Mouse (Mus musculus): ENCODE measurements at regions not wholly inside any gene's neighbourhood (a gene's known extent, or its start where the extent isn't known, plus 50 kb on each side); places are given as distances from the start of the nearest gene placed in this dataset.

- Histone ChIP-seq H3K9ac (no peak overlapping the region), H3K27ac (ENCODE audit: low read depth) (no peak overlapping the region), H3K9me3 (ENCODE audit: low read depth, low read length) (no peaks in the 10 kb centered on the region), H3K4me2 (no peak overlapping the region), H3K27me3 (ENCODE audit: insufficient read depth, low read length) (no peaks in the 10 kb centered on the region; the same call in 1 of the 2 replicates), H3K36me3 (ENCODE audit: insufficient read depth) (no peaks in the 10 kb centered on the region), H3K4me1 (ENCODE audit: insufficient read depth) (no peaks in the 10 kb centered on the region), H3K4me3 (ENCODE audit: low read depth, low read length) (no peak overlapping the region)
- ATAC-seq (ENCODE audit: insufficient read depth) (no peak), DNase-seq (no peak)
- 29% methylated on average over 13 of the region's 13 CpGs for WGBS
- TF ChIP-seq CTCF (IDR thresholded peaks at IDR 0.05; ENCODE audit: low read depth): no peak
These were observed 60.0 kb upstream of the Ajap1 start for GRCm38 (mm10) chr4:153542631-153543031.

- Histone ChIP-seq H3K27ac (ENCODE audit: low read depth) (no peak overlapping the region), H3K27me3 (ENCODE audit: insufficient read depth, low read length) (no peaks in the 10 kb centered on the region; the same call in 1 of the 2 replicates), H3K36me3 (ENCODE audit: insufficient read depth) (no peaks in the 10 kb centered on the region), H3K9me3 (ENCODE audit: low read depth, low read length) (no peaks in the 10 kb centered on the region), H3K9ac (no peak overlapping the region), H3K4me2 (no peak overlapping the region), H3K4me1 (ENCODE audit: insufficient read depth) (no peaks in the 10 kb centered on the region), H3K4me3 (ENCODE audit: low read depth, low read length) (no peak overlapping the region)
- ATAC-seq (ENCODE audit: insufficient read depth) (no peak), DNase-seq (no peak)
- WGBS: 33% methylated on average over 24 of the region's 24 CpGs
- no peak for TF ChIP-seq CTCF (IDR thresholded peaks at IDR 0.05; ENCODE audit: low read depth)
These were observed 61.5 kb upstream of the Ajap1 start for GRCm38 (mm10) chr4:153543900-153544648.

- TF ChIP-seq CTCF (IDR thresholded peaks at IDR 0.05; ENCODE audit: low read depth): no peak
- Histone ChIP-seq H3K36me3 (ENCODE audit: insufficient read depth) (no peaks in the 10 kb centered on the region), H3K27ac (ENCODE audit: low read depth) (no peak overlapping the region), H3K27me3 (ENCODE audit: insufficient read depth, low read length) (no peaks in the 10 kb centered on the region; the same call in 1 of the 2 replicates), H3K4me1 (ENCODE audit: insufficient read depth) (no peaks in the 10 kb centered on the region), H3K4me3 (ENCODE audit: low read depth, low read length) (no peak overlapping the region), H3K9me3 (ENCODE audit: low read depth, low read length) (no peaks in the 10 kb centered on the region), H3K4me2 (no peak overlapping the region), H3K9ac (no peak overlapping the region)
- WGBS: 80% methylated on average over 7 of the region's 7 CpGs
- ATAC-seq (ENCODE audit: insufficient read depth): no peak
- no peak for DNase-seq
These were observed 64.1 kb upstream of the Ajap1 start for GRCm38 (mm10) chr4:153546709-153547108.

GRCm38 (mm10) chr4:153547111-153547510 lies 64.5 kb upstream of the Ajap1 start:
- DNase-seq (no peak), ATAC-seq (ENCODE audit: insufficient read depth) (no peak)
- TF ChIP-seq CTCF (IDR thresholded peaks at IDR 0.05; ENCODE audit: low read depth): no peak
- Histone ChIP-seq H3K4me3 (ENCODE audit: low read depth, low read length) (no peak overlapping the region), H3K27ac (ENCODE audit: low read depth) (no peak overlapping the region), H3K27me3 (ENCODE audit: insufficient read depth, low read length) (no peaks in the 10 kb centered on the region; the same call in 1 of the 2 replicates), H3K36me3 (ENCODE audit: insufficient read depth) (no peaks in the 10 kb centered on the region), H3K9ac (no peak overlapping the region), H3K9me3 (ENCODE audit: low read depth, low read length) (no peaks in the 10 kb centered on the region), H3K4me1 (ENCODE audit: insufficient read depth) (no peaks in the 10 kb centered on the region), H3K4me2 (no peak overlapping the region)
- 72% methylated on average over 5 of the region's 5 CpGs for WGBS

- 73% methylated on average over 13 of the region's 13 CpGs for WGBS
- Histone ChIP-seq H3K9ac (no peak overlapping the region), H3K4me3 (ENCODE audit: low read depth, low read length) (no peak overlapping the region), H3K36me3 (ENCODE audit: insufficient read depth) (no peaks in the 10 kb centered on the region), H3K9me3 (ENCODE audit: low read depth, low read length) (no peaks in the 10 kb centered on the region), H3K4me1 (ENCODE audit: insufficient read depth) (no peaks in the 10 kb centered on the region), H3K27ac (ENCODE audit: low read depth) (no peak overlapping the region), H3K4me2 (no peak overlapping the region), H3K27me3 (ENCODE audit: insufficient read depth, low read length) (no peaks in the 10 kb centered on the region; the same call in 1 of the 2 replicates)
- ATAC-seq (ENCODE audit: insufficient read depth) (no peak), DNase-seq (no peak)
- TF ChIP-seq CTCF (IDR thresholded peaks at IDR 0.05; ENCODE audit: low read depth): no peak
These were observed 65.3 kb upstream of the Ajap1 start for GRCm38 (mm10) chr4:153547871-153548270.

- H3K9me3 ChIP-seq (ENCODE audit: low read depth, low read length): no peaks in the 10 kb centered on the region
- H3K4me1 ChIP-seq (ENCODE audit: insufficient read depth): no peaks in the 10 kb centered on the region
- ATAC-seq (ENCODE audit: insufficient read depth) (no peak), DNase-seq (no peak)
- no peak overlapping the region for H3K9ac ChIP-seq
- no peaks in the 10 kb centered on the region for H3K36me3 ChIP-seq (ENCODE audit: insufficient read depth)
- no peak overlapping the region for H3K4me3 ChIP-seq (ENCODE audit: low read depth, low read length)
- no peak for TF ChIP-seq CTCF (IDR thresholded peaks at IDR 0.05; ENCODE audit: low read depth)
- H3K4me2 ChIP-seq: no peak overlapping the region
- no peaks in the 10 kb centered on the region for H3K27me3 ChIP-seq (ENCODE audit: insufficient read depth, low read length)
- 87% methylated on average over 7 of the region's 7 CpGs for WGBS
- H3K27ac ChIP-seq (ENCODE audit: low read depth): no peak overlapping the region
These were observed 68.7 kb upstream of the Ajap1 start for GRCm38 (mm10) chr4:153551291-153551690.

- no peaks in the 10 kb centered on the region for H3K36me3 ChIP-seq (ENCODE audit: insufficient read depth)
- no peak overlapping the region for H3K27ac ChIP-seq (ENCODE audit: low read depth)
- WGBS: 40% methylated on average over 4 of the region's 4 CpGs
- no peaks in the 10 kb centered on the region for H3K9me3 ChIP-seq (ENCODE audit: low read depth, low read length)
- no peak overlapping the region for H3K4me2 ChIP-seq
- DNase-seq (no peak), ATAC-seq (ENCODE audit: insufficient read depth) (no peak)
- no peaks in the 10 kb centered on the region for H3K27me3 ChIP-seq (ENCODE audit: insufficient read depth, low read length)
- no peak overlapping the region for H3K4me3 ChIP-seq (ENCODE audit: low read depth, low read length)
- H3K9ac ChIP-seq: no peak overlapping the region
- no peak for TF ChIP-seq CTCF (IDR thresholded peaks at IDR 0.05; ENCODE audit: low read depth)
- H3K4me1 ChIP-seq (ENCODE audit: insufficient read depth): no peaks in the 10 kb centered on the region
These were observed 69.9 kb upstream of the Ajap1 start for GRCm38 (mm10) chr4:153552483-153552882.

Measured in lung, embryonic 14.5 days (tissue).